Mouse (Mus musculus): ENCODE data around the gene Aox1. TPM values are rescaled to one million over a fixed set of nuclear protein-coding genes. Genes with fewer than 3 reads are reported as not detected.

Aox1 gene
- polyA plus RNA-seq, 1 experiment, result 4.1 TPM

DNA sequence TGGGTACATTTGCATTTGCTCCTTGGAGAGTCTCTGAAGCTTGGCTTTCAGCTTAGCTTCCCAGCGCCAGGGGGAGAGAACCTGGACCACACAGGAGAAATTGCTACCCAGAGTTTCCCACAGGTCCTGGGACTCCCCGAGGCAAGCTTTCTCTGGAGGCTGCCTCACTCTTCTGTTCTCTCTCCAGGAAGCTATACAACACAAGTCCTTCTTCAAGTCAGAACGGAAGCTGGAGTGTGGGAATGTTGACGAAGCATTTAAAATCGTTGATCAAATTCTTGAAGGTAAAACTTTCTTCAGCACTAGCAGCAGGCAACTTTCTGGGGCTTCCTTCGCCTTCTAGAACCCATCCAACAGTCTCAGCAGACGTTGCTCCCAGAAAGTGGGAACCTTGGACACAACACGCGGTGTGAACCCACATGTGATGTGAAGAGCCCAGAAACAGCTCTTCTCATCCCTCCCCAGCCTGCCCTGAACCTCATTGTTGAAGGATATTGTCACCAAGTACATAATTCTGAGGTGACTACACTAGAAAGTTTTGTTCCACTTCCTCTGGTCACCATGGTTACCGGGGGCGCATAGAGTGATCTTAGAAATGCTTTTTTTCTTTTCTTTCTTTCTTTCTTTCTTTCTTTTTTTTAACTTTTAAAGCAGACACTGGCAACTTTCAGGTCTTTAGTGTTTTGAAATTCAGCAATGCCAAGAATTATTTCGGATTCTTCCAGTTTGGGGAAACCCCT is 43.4 kb downstream of the Aox1 start:
- no peak overlapping the region for H3K4me3 ChIP-seq (ENCODE audit: insufficient read depth, low read length)
- H3K27ac ChIP-seq (ENCODE audit: insufficient read depth, low read length), result no peak overlapping the region
- TF ChIP-seq POLR2A (IDR thresholded peaks at IDR 0.05; ENCODE audit: low read depth, low read length), result no peak
- TF ChIP-seq CTCF (IDR thresholded peaks at IDR 0.05; ENCODE audit: borderline replicate concordance, insufficient read depth, low read length), result no peak
- peaks cover 4% of the 10 kb centered on the region; the same call in 1 of the 2 replicates for H3K4me1 ChIP-seq (ENCODE audit: control insufficient read depth, insufficient read depth, low read length)

DNA sequence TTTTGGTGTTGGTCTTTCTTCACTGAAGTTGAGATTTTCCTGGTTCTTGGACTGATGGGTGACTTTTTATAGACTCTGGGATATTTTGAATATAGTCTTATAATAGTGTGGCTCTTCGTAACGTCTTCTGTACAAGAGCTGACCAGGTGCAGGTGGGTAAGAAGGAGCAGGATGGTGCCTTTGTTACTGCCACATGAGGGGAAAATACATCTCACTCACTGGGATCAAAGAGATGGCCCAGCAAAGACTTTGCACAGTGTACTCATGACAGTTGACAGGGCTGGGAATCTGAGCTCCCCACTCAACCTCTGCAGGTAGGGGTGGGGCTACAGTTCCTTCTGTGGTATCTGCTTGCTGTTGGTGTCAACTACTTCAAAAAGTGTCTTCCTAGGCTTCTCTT is 44.5 kb downstream of the Aox1 start:
- TF ChIP-seq CTCF (IDR thresholded peaks at IDR 0.05; ENCODE audit: borderline replicate concordance, insufficient read depth, low read length) (no peak), POLR2A (IDR thresholded peaks at IDR 0.05; ENCODE audit: low read depth, low read length) (no peak)
- Histone ChIP-seq H3K4me3 (ENCODE audit: insufficient read depth, low read length) (no peak overlapping the region), H3K4me1 (ENCODE audit: control insufficient read depth, insufficient read depth, low read length) (peaks cover 4% of the 10 kb centered on the region; the same call in 1 of the 2 replicates), H3K27ac (ENCODE audit: insufficient read depth, low read length) (no peak overlapping the region)

DNA sequence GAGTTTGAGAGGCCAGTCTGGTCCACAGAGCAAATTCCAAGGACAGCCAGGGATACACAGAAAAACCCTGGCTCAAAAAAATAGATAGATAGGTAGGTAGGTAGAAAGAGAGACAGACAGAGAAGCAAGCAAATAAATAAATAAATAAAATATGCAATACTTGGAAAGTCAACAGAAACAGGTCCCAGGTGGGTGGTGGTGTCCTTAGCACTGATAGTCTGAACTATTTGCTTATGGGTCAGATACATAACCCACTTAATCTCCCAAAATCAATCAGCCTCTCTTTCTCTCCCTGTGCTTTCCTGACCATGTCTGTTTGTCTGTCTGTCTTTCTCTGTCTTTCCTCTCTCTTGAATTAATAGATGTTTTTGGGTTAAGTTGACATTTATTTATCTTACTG is 48.2 kb downstream of the Aox1 start:
- TF ChIP-seq POLR2A (IDR thresholded peaks at IDR 0.05; ENCODE audit: low read depth, low read length), result no peak
- TF ChIP-seq CTCF (IDR thresholded peaks at IDR 0.05; ENCODE audit: borderline replicate concordance, insufficient read depth, low read length), result no peak
- Histone ChIP-seq H3K4me1 (ENCODE audit: control insufficient read depth, insufficient read depth, low read length) (peaks cover 4% of the 10 kb centered on the region; the same call in 1 of the 2 replicates), H3K27ac (ENCODE audit: insufficient read depth, low read length) (no peak overlapping the region), H3K4me3 (ENCODE audit: insufficient read depth, low read length) (no peak overlapping the region)

DNA sequence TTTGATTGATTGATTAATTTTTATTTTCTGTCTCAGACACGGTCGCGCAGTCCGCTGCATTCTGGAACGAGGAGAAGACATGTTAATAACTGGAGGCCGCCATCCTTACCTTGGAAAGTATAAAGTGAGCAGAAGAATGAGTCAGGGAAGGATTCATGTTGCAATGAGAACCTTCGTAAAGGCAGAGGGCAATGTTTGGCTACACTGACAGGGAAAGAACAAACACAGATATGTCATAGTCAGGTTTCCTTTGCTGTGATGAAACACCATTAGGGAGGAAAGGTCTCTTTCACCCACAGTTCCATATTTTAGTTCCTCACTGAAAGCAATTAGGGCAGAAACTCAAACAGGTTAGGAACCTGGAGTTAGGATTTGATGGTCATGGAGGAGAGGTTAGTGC is 48.7 kb downstream of the Aox1 start:
- Histone ChIP-seq H3K27ac (ENCODE audit: insufficient read depth, low read length) (no peak overlapping the region), H3K4me3 (ENCODE audit: insufficient read depth, low read length) (no peak overlapping the region), H3K4me1 (ENCODE audit: control insufficient read depth, insufficient read depth, low read length) (no peaks in the 10 kb centered on the region)
- no peak for TF ChIP-seq CTCF (IDR thresholded peaks at IDR 0.05; ENCODE audit: borderline replicate concordance, insufficient read depth, low read length)

DNA sequence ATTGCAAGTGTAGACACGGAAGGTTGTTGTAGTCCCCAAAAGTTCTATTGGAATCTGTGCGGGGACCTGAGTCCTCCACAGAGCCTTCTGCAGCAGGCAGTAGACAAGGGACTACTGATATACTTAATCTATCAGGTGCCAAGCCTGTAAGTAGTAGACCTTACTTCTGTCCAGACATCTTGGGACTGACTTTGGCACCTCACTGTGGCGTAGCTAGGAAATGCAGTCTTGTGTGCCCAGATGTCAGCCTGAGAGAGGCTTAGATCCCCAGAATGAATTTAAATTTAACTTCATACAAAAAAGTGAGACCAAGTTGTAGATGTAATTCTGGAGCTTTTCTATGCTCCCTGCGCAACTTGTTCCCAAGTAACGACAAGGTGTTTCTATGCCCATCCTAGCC is 50.0 kb downstream of the Aox1 start:
- Histone ChIP-seq H3K27ac (ENCODE audit: insufficient read depth, low read length) (no peak overlapping the region), H3K4me3 (ENCODE audit: insufficient read depth, low read length) (no peak overlapping the region), H3K4me1 (ENCODE audit: control insufficient read depth, insufficient read depth, low read length) (no peaks in the 10 kb centered on the region)
- TF ChIP-seq CTCF (IDR thresholded peaks at IDR 0.05; ENCODE audit: borderline replicate concordance, insufficient read depth, low read length) (no peak), POLR2A (IDR thresholded peaks at IDR 0.05; ENCODE audit: low read depth, low read length) (no peak)

DNA sequence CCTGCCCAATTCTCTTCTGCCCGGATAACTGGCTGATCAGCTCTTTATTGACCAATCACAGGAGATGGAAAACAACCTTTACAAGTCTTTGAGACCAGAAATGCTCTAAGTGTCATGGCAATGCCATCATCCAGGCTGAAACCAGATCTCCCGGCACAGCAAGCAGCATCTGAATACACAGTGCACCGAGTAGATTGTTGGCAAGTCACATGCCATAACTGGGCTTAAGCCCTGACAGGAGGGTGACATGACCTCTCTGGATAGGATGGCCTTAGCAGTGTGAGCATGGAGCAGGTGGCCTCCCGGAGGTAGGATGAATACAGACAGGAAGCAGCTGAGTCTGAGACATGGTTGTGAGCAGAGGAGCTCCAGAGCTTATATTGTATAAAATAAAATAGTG is 50.7 kb downstream of the Aox1 start:
- no peak overlapping the region for H3K4me3 ChIP-seq (ENCODE audit: insufficient read depth, low read length)
- TF ChIP-seq CTCF (IDR thresholded peaks at IDR 0.05; ENCODE audit: borderline replicate concordance, insufficient read depth, low read length) (no peak), POLR2A (IDR thresholded peaks at IDR 0.05; ENCODE audit: low read depth, low read length) (no peak)

DNA sequence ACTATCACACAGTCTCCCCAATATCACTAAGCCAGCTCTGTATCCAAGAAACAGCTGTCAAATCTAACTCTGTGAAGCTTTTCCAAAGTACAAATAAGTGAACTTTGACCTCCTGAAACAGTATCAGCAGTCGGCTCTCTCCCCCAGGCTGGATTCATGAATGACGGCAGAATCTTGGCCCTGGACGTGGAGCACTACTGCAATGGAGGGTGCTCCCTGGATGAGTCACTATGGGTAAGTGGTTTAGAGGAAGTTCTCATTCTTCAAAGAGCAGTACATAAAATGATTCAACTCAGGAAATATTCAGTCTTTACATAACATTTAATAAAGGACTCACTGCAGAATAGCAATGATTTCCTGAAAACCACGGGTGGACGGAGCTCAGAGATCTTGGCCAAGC is 51.6 kb downstream of the Aox1 start:
- Histone ChIP-seq H3K27ac (ENCODE audit: insufficient read depth, low read length) (no peak overlapping the region), H3K4me3 (ENCODE audit: insufficient read depth, low read length) (no peak overlapping the region), H3K4me1 (ENCODE audit: control insufficient read depth, insufficient read depth, low read length) (no peaks in the 10 kb centered on the region)
- TF ChIP-seq POLR2A (IDR thresholded peaks at IDR 0.05; ENCODE audit: low read depth, low read length) (no peak), CTCF (IDR thresholded peaks at IDR 0.05; ENCODE audit: borderline replicate concordance, insufficient read depth, low read length) (no peak)

More for the DNA sequence above, 50.7 kb downstream of the Aox1 start:
- H3K4me1 ChIP-seq (ENCODE audit: control insufficient read depth, insufficient read depth, low read length), result no peaks in the 10 kb centered on the region
- H3K27ac ChIP-seq (ENCODE audit: insufficient read depth, low read length), result no peak overlapping the region

DNA sequence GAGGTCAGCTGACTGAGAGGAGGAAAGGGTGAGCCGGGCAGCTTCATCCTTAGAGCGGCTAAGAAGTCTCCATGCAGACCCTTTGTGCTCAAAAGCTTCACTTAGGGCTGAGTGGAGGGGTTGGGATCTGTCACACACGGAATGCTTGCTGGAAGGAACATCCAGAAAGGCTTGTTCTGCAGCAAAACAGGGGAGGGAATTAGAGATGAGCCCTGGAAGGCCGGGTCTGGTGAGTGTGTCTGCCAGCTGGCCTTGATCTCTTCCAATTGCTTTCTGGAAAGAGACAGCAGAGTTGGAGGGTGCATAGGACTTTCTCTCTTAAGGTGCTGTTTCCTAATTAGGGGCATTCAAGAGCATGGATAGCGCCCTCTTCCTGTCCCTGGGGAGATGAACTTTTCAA is 59.6 kb downstream of the Aox1 start:
- TF ChIP-seq POLR2A (IDR thresholded peaks at IDR 0.05; ENCODE audit: low read depth, low read length) (no peak), CTCF (IDR thresholded peaks at IDR 0.05; ENCODE audit: borderline replicate concordance, insufficient read depth, low read length) (no peak)
- Histone ChIP-seq H3K4me1 (ENCODE audit: control insufficient read depth, insufficient read depth, low read length) (no peaks in the 10 kb centered on the region), H3K27ac (ENCODE audit: insufficient read depth, low read length) (no peak overlapping the region), H3K4me3 (ENCODE audit: insufficient read depth, low read length) (no peak overlapping the region)

DNA sequence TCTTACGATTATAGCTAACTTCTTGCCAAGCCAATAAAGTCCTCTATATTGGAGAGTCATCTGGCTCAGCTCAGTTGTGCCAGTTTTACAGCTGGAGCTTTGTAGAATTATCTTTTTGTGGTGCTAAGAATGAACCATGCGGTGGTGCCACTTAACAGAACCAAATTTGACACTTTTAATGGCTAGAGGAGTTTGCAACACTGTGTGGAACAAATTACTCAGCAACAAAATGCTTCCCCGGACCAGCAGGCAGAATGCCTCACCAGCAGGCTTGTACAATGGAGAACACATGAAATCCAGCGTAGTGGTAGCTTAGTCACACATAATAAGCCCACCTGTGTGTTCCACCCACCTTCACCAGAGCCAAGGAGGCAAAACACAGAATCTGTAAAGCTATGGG is 60.5 kb downstream of the Aox1 start:
- no peak overlapping the region for H3K27ac ChIP-seq (ENCODE audit: insufficient read depth, low read length)
- no peak for TF ChIP-seq CTCF (IDR thresholded peaks at IDR 0.05; ENCODE audit: borderline replicate concordance, insufficient read depth, low read length)
- no peak overlapping the region for H3K4me3 ChIP-seq (ENCODE audit: insufficient read depth, low read length)
- H3K4me1 ChIP-seq (ENCODE audit: control insufficient read depth, insufficient read depth, low read length), result no peaks in the 10 kb centered on the region

DNA sequence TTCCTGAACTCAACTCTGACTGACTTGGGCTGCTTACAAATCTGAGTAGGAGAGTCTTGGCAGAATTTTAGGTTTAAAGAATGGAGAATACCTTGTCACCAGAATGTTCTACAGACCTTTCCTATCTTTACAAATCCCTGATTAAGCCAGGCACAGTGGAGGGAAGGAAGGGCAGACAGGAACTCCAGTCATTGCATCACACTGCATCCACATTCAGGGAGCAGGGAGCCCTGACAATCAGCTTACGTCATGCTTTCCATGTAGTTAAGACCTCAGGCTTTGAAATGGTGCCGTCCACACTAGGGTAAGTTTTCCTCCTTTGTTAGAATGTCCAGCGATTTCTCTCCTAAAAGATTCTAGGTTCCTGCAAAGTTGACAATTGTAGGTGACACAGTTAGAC is 61.5 kb downstream of the Aox1 start:
- Histone ChIP-seq H3K4me1 (ENCODE audit: control insufficient read depth, insufficient read depth, low read length) (no peaks in the 10 kb centered on the region), H3K27ac (ENCODE audit: insufficient read depth, low read length) (no peak overlapping the region), H3K4me3 (ENCODE audit: insufficient read depth, low read length) (no peak overlapping the region)
- no peak for TF ChIP-seq POLR2A (IDR thresholded peaks at IDR 0.05; ENCODE audit: low read depth, low read length)
- TF ChIP-seq CTCF (IDR thresholded peaks at IDR 0.05; ENCODE audit: borderline replicate concordance, insufficient read depth, low read length), result no peak
